Mouse (Mus musculus) lung, adult 18-20 months (tissue): ENCODE measurements around the gene Rbms3.
A peak's percentile ranks its signal among the peaks of the same experiment; 100 is the strongest.

ENCODE experiments used
- DNase-seq, 2 experiments: peaks; one replicate each; pipeline ENCODE4 v3.0.0; 2022; ENCODE audit warnings: mixed read lengths in 2 of 2

Rbms3 gene

DNA sequence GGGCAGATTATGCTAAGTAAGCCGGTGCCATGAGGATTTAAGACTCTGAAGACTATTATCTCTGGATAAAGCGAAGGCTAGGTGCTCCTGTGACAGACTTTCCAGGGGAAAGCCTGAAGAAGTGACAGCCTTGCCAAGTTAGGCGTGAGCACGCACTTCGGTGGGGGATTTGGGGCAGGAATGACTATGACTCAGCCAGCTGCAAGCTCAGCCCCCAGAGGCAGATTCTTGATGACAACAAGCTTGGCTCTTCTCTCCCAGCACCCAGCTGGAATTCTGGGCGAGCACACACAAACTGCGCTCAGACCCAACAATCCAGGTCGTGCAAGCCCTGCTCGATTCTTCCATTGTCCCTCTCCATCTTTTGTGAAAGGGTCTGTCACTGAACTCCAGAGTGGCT, 1038.6 kb downstream of the Rbms3 start:
- peak; percentile 17 to 35 for DNase-seq

- DNase-seq, result no peak
These were observed 1060.0 kb downstream of the Rbms3 start for GRCm38 (mm10) chr9:116569680-116570079.

DNA sequence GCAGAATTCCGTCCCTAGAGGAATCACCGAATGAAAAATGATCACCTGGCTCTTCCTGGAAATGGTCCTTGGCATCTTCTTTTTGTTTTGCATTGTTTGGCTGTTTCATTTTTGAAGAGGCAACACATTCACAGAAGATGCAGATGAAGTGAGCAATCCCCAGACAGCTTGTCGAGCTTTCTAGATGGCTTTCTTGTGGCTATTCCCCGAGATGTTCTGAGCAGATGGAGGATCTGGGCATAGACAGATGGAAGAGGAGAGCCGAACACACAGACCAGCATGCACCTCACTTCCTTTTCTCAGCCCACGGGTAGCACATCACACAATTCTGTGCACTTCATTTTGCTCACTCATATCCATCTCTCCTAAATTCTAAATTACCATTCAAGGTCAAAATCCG, 1063.0 kb downstream of the Rbms3 start:
- DNase-seq, result no peak

GRCm38 (mm10) chr9:116557781-116558180, 1071.9 kb downstream of the Rbms3 start:
- no peak for DNase-seq

DNA sequence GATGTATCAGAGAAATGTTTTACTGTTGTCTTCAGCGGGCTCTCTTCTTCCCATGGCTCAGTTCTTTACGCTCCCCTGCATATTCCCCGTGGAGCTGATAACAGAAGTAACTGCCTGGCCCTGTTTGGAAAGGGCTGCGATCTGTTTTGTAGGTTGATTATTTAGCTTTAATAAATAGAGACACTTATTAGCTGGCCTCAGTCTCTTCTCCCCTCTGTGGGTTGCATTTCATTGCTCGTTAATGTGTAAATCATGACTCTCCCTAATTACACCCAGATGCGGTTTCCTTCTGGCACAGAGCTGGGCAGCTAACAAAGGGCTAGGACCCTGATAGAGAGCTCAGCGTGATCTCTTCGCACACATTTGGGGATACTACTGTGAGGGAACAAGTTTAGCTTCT, 1073.1 kb downstream of the Rbms3 start:
- no peak for DNase-seq

- DNase-seq, result no peak
These were observed 1076.5 kb downstream of the Rbms3 start for GRCm38 (mm10) chr9:116553181-116553580.

- no peak for DNase-seq
These were observed 1083.6 kb downstream of the Rbms3 start for GRCm38 (mm10) chr9:116546156-116546555.

DNA sequence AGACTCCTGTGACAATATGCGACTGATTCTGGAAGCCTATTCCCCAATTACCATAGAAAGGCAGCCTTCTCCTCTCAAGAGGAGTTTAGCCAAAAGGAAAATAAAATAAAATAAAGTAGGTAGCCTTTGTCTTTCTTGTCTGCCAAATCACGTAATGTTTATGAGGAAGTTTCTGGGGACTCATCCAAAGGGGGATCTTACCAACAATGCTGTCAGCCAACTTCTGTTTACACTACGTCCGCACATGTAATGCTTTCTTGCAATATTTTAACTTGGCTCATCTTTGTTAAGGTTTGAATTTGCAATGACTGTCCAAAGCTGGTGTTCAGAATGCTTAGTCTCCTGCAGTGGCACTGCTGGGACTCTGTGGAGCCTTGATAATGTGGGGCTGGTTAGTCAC, 1086.9 kb downstream of the Rbms3 start:
- no peak for DNase-seq

DNA sequence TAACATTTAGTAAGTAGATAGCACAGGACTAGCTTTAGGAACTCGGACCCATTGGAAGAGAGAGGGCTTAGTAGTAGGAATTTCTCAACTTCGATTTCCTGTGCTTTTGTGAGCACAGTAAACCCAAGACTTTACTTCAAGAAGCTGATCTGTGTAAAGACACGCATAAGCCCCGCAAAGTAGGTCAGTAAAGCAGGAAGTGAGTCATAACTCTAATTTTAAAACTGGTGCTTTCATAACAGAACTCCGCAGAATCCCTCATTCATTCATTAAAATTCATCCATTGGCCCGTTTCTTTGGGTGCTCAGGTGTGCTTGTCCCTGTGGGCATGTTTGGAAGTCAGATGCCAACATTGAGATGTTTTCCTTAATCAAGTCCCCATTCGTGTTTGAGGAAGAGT, 1087.7 kb downstream of the Rbms3 start:
- DNase-seq, result no peak

GRCm38 (mm10) chr9:116535709-116536108, 1094.0 kb downstream of the Rbms3 start:
- no peak for DNase-seq

- DNase-seq, result no peak
These were observed 1096.3 kb downstream of the Rbms3 start for GRCm38 (mm10) chr9:116533381-116533780.

- no peak for DNase-seq
These were observed 1098.6 kb downstream of the Rbms3 start for GRCm38 (mm10) chr9:116531121-116531520.

DNA sequence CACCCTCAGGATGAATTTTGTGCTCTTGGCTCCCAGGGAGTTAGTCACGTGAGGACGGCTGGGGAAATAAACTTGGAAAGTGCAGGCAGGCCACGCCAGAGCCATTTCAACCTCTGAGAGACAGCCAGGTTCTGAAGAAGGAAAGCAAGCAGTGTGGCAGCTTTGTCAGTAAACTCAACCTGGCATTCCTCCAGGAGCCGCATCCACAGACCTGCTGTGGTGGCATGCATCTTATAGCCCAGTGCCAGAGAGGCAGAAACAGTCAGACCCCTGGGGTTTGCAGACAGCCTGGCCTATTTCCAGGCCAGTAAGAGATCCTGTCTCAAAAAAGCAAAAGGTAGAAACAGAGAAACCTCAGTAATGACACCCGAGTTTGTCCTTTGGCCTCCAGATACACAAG, 1105.3 kb downstream of the Rbms3 start:
- no peak for DNase-seq
